Mouse (Mus musculus): ENCODE results near the gene Tnni3k.

GRCm38 (mm10) chr3:154879080-154879479, 176.1 kb downstream of the Tnni3k start:
- TF ChIP-seq CTCF (IDR thresholded peaks at IDR 0.05; ENCODE audit: low read depth), result no peak
- no peak for TF ChIP-seq EP300 (IDR thresholded peaks at IDR 0.05; ENCODE audit: low read depth)

Data from liver, embryonic 14.5 days (tissue).